Mouse (Mus musculus): ENCODE data around the gene Vwa5b2.

GRCm38 (mm10) chr16:20623211-20623610 is 33.9 kb downstream of the Vwa5b2 start:
- TF ChIP-seq POLR2A (IDR thresholded peaks at IDR 0.05; ENCODE audit: borderline replicate concordance, insufficient read depth, low read length) = no peak
- TF ChIP-seq CTCF (IDR thresholded peaks at IDR 0.05; ENCODE audit: borderline replicate concordance, insufficient read depth, low read depth, low read length) = no peak
